Mouse (Mus musculus) kidney, adult 8-10 months (tissue): ENCODE results near the gene Ggta1.

Source experiments
- DNase-seq, 2 experiments: peaks; one replicate each; pipeline ENCODE4 v3.0.0; 2022

The Ggta1 gene

GRCm38 (mm10) chr2:35397590-35398173, 65.3 kb downstream of the Ggta1 start:
- DNase-seq = peak; percentile 42 to 63

GRCm38 (mm10) chr2:35397096-35397495, 65.9 kb downstream of the Ggta1 start, which contains the start of gene 4930402F06Rik:
TSS of gene 4930402F06Rik (minus strand) at chr2:35397175.
- no peak for DNase-seq

- no peak for DNase-seq
Observed at GRCm38 (mm10) chr2:35385441-35385871, 77.6 kb downstream of the Ggta1 start.

GRCm38 (mm10) chr2:35379306-35379705, 83.7 kb downstream of the Ggta1 start:
- no peak for DNase-seq

GRCm38 (mm10) chr2:35377600-35377999, 85.4 kb downstream of the Ggta1 start:
- no peak for DNase-seq

- peak in 1 of 2 experiments; percentile 33 for DNase-seq
Observed at GRCm38 (mm10) chr2:35373003-35373402, 90.0 kb downstream of the Ggta1 start.

GRCm38 (mm10) chr2:35370686-35371085, 92.3 kb downstream of the Ggta1 start:
- no peak for DNase-seq

- DNase-seq = no peak
Observed at GRCm38 (mm10) chr2:35367629-35368028, 95.4 kb downstream of the Ggta1 start, which contains the start of gene 4930568D16Rik. TSS of gene 4930568D16Rik (minus strand) at chr2:35367729.
